Mouse (Mus musculus) embryonic facial prominence, embryonic 12.5 days (tissue): Measurements from ENCODE around the gene Vma21. TPM values are rescaled to one million over a fixed set of nuclear protein-coding genes. Genes with fewer than 3 reads are reported as not detected.

Experiments used
- ATAC-seq: fragments of 200-750 bp; cut with Nextera tagmentation; 2 replicates; pipeline ENCODE4 v1.8.0; 2017; ENCODE audit not compliant: insufficient number of reproducible peaks, insufficient read depth, low FRiP score, low TSS enrichment
- H3K27ac ChIP-seq: fragments of 300-500 bp; sonication (generic); 2 replicates; pipeline ENCODE4 v1.5.1; 2016; ENCODE audit warnings: mild to moderate bottlenecking
- H3K27me3 ChIP-seq: fragments of 300-500 bp; sonication (generic); 2 replicates; pipeline ENCODE4 v1.6.1; 2016; ENCODE audit warnings: mild to moderate bottlenecking, moderate library complexity
- H3K36me3 ChIP-seq: fragments of 300-500 bp; sonication (generic); 2 replicates; pipeline ENCODE4 v1.6.1; 2016; ENCODE audit warnings: mild to moderate bottlenecking
- H3K4me1 ChIP-seq: fragments of 300-500 bp; sonication (generic); 2 replicates; pipeline ENCODE4 v1.6.1; 2016
- H3K4me2 ChIP-seq: fragments of 300-500 bp; sonication (generic); replicated peaks from 2 replicates; pipeline ENCODE4 v1.6.1; 2016; ENCODE audit warnings: mild to moderate bottlenecking, moderate library complexity
- H3K4me3 ChIP-seq: fragments of 300-500 bp; sonication (generic); 2 replicates; pipeline ENCODE4 v1.5.1; 2016; ENCODE audit warnings: mild to moderate bottlenecking
- H3K9ac ChIP-seq: fragments of 300-500 bp; sonication (generic); 2 replicates; pipeline ENCODE4 v1.6.1; 2016; ENCODE audit warnings: mild to moderate bottlenecking, moderate library complexity
- H3K9me3 ChIP-seq: fragments of 300-500 bp; sonication (generic); 2 replicates; pipeline ENCODE4 v1.6.1; 2016; ENCODE audit warnings: mild to moderate bottlenecking, moderate library complexity
- WGBS: fragments of 180-500 bp; shearing (Covaris S2); methylation state at CpG from one replicate; pipeline ENCODE4 v1.1.7; 2016; 5-methylcytosine and 5-hydroxymethylcytosine counted together
- polyA plus RNA-seq: library from polyadenylated mRNA; unstranded; fragments of >200 nt; fragmentation: Nextera tagmentation; extraction: Ambion mirVana; gene quantifications from 2 replicates; pipeline ENCODE4 v1.2.1, GENCODE M21; 2016

Gene Vma21
- 44.7 and 46.9 TPM in 2 replicates for polyA plus RNA-seq

DNA sequence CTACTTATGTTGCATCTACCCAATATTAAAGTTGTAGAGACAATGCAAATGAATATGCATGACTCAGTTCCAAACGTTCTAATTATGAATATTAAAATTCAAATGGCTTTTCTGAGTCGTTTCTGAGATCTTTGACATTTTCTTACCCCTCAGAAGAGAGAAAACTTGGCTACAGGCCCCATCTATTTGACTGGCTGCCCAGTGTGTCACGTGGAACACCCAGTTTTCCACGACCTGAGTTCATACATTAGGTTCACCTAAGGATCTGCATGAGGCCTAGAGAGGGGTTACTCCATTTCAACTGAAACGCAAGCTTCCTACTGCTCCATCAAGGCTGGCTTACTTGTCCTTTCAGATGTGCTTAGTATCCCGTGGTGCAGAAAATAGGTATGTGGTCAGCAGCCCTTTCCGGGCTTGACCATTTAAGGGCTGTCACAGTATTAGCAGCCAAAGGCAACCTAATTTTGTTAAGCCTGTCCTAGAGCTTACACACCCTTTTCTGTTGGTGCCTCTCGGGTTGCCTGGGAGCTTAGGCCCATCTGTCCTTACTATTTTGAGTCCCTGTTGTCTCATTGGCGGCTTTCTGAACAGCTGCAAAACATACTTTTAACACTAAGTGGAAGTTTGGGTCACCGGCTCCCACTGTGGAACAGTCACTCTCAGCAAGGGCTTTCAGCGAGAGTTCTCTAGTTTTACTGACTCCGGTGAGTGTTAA, at the start of gene Vma21:
Vma21 (plus strand) TSS at position 294 of the 715 bp plus-strand sequence.
- peak within 1 kb of the TSS; percentile 66 for H3K4me3 ChIP-seq
- peak within 1 kb of the TSS; percentile 75 for H3K9ac ChIP-seq
- no peaks in the 10 kb centered on the region for H3K9me3 ChIP-seq
- peak within 1 kb of the TSS; percentile 73 for H3K27ac ChIP-seq
- no peaks in the 10 kb centered on the region for H3K36me3 ChIP-seq
- 36% methylated on average over 12 of the region's 12 CpGs for WGBS
- H3K4me2 ChIP-seq = peak within 1 kb of the TSS; percentile 44
- no peaks in the 10 kb centered on the region for H3K4me1 ChIP-seq
- H3K27me3 ChIP-seq = 0 out of 2 replicates have a peak, but pooled peaks cover 3% of the 10 kb centered on the region
- no peak for ATAC-seq

GRCm38 (mm10) chrX:71767909-71768308, 47.8 kb upstream of the Vma21 start:
- Histone ChIP-seq H3K9ac (no peak overlapping the region), H3K4me1 (no peaks in the 10 kb centered on the region), H3K36me3 (no peaks in the 10 kb centered on the region), H3K27ac (no peak overlapping the region), H3K27me3 (no peaks in the 10 kb centered on the region), H3K4me3 (no peak overlapping the region), H3K4me2 (no peak overlapping the region), H3K9me3 (no peaks in the 10 kb centered on the region)
- 71% methylated on average over 1 of the region's 1 CpGs for WGBS
- no peak for ATAC-seq

DNA sequence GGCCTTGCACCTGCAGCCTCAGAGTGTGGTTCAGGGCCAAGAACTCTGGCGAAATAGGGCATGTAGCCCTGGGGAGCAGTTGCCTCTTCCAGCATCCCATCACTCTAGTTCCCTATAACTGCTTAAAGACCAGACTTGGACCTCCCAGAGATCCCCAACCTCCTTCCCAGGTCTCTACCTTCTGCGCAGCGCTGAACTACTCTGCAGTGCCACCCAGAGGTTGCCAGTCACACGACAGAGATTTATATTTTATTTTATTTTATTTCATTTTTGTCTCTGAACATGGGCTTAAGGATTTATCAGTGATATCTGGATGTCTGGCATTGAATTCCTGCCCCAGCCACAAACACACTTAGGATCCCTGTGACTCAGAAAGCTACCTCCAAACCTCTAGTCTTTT, 24.6 kb upstream of the Vma21 start:
- H3K4me2 ChIP-seq = no peak overlapping the region
- whole genome bisulfite sequencing = 16% methylated on average over 4 of the region's 4 CpGs
- no peaks in the 10 kb centered on the region for H3K27me3 ChIP-seq
- H3K27ac ChIP-seq = no peak overlapping the region
- no peak overlapping the region for H3K9ac ChIP-seq
- no peak overlapping the region for H3K4me3 ChIP-seq
- H3K4me1 ChIP-seq = no peaks in the 10 kb centered on the region
- H3K9me3 ChIP-seq = no peaks in the 10 kb centered on the region
- H3K36me3 ChIP-seq = no peaks in the 10 kb centered on the region
- ATAC-seq = no peak

GRCm38 (mm10) chrX:71797766-71798165, 18.0 kb upstream of the Vma21 start:
- Histone ChIP-seq H3K4me3 (no peak overlapping the region), H3K4me2 (no peak overlapping the region), H3K9ac (no peak overlapping the region), H3K27ac (no peak overlapping the region), H3K9me3 (no peaks in the 10 kb centered on the region), H3K4me1 (no peaks in the 10 kb centered on the region), H3K27me3 (no peaks in the 10 kb centered on the region), H3K36me3 (no peaks in the 10 kb centered on the region)
- ATAC-seq = no peak
- WGBS = 54% methylated on average over 7 of the region's 7 CpGs

DNA sequence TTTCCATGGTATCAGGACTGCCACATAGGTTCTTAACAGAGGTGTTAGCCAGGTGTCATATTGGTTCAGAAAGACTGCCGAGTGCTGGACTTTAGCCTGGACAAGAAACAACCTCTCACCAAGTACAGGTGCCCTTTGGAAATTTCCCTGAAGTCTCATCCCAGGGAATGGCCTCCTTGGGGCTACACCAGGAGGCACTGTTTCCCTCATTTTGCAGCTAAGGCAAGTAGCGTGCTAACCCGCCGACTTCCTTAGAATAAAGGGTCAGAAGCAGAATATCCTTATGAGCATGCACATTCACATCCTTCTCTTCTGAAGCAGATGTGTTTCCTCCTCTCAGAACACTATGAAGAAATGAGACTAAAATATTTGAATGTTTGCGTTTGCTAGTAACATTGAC, 16.8 kb upstream of the Vma21 start:
- WGBS = 68% methylated on average over 5 of the region's 5 CpGs
- H3K27me3 ChIP-seq = no peaks in the 10 kb centered on the region
- no peaks in the 10 kb centered on the region for H3K36me3 ChIP-seq
- no peak for ATAC-seq
- no peak overlapping the region for H3K4me2 ChIP-seq
- no peak overlapping the region for H3K9ac ChIP-seq
- no peaks in the 10 kb centered on the region for H3K9me3 ChIP-seq
- no peak overlapping the region for H3K27ac ChIP-seq
- no peaks in the 10 kb centered on the region for H3K4me1 ChIP-seq
- H3K4me3 ChIP-seq = no peak overlapping the region

- no peak for ATAC-seq
These were observed 3.5 kb upstream of the Vma21 start for GRCm38 (mm10) chrX:71811966-71812835.

DNA sequence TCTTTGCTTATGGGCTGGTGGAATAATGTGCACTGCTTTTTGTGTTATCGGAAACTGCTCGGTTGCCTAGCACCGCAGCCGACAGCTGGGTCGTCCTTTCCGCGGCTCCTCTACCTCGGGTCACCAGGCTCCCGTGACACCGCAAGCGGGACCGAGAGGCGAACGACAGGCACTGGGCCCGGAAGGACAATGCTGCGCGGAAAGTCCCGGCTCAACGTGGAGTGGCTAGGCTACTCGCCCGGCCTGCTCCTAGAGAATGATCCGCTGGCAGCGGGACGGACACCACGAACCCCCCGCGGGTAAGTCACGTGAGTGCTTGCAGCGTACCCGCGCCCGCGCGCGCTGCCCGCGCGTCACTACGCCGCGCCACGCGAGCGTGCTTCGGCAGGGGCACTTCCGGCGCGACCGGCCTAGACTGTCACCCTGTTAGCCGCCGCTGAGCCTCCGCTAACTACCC, 705 bp downstream of the Vma21 start:
- no peaks in the 10 kb centered on the region for H3K4me1 ChIP-seq
- no peaks in the 10 kb centered on the region for H3K9me3 ChIP-seq
- peak overlapping the region; percentile 75 for H3K9ac ChIP-seq
- H3K27ac ChIP-seq = peak overlapping the region; percentile 73
- H3K27me3 ChIP-seq = 0 out of 2 replicates have a peak, but pooled peaks cover 3% of the 10 kb centered on the region
- peak overlapping the region; percentile 44 for H3K4me2 ChIP-seq
- ATAC-seq = peak; percentile 92
- H3K4me3 ChIP-seq = peak overlapping the region; percentile 66
- 23% methylated on average over 52 of the region's 52 CpGs for WGBS
- H3K36me3 ChIP-seq = no peaks in the 10 kb centered on the region

More at GRCm38 (mm10) chrX:71811966-71812835, 3.5 kb upstream of the Vma21 start:
- Histone ChIP-seq H3K36me3 (no peaks in the 10 kb centered on the region), H3K4me1 (no peaks in the 10 kb centered on the region), H3K27me3 (0 out of 2 replicates have a peak, but pooled peaks cover 3% of the 10 kb centered on the region), H3K9ac (no peak overlapping the region), H3K27ac (no peak overlapping the region), H3K9me3 (no peaks in the 10 kb centered on the region), H3K4me2 (no peak overlapping the region), H3K4me3 (no peak overlapping the region)
- 33% methylated on average over 5 of the region's 5 CpGs for WGBS

DNA sequence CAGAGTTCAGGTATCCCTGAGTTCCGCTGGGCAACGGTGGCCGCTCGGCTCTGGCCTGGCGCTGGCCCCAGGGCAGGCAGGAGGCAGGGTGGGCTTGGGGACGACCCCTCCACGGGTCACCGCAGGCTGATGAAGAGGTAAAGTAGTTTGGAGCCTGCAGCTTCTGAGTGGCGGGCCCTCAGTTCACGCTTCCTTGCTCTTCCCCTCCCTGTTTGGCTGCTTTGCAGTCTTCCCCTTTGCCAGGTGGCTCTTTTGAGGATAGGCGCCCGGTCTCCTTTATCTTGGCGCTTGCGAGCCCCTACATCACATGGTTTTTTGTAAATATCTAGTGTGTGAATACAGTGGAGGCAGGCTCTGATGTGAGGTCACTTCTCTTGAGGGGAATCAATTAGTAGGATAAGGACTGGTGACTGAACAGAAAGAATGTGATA, 1.2 kb downstream of the Vma21 start:
- Histone ChIP-seq H3K27ac (peak overlapping the region; percentile 73), H3K4me3 (peak overlapping the region; percentile 66), H3K4me2 (peak overlapping the region; percentile 44), H3K9ac (peak overlapping the region; percentile 75), H3K27me3 (0 out of 2 replicates have a peak, but pooled peaks cover 3% of the 10 kb centered on the region), H3K4me1 (no peaks in the 10 kb centered on the region), H3K9me3 (no peaks in the 10 kb centered on the region), H3K36me3 (no peaks in the 10 kb centered on the region)
- 20% methylated on average over 13 of the region's 14 CpGs for WGBS
- ATAC-seq = peak; percentile 62; the same call in 1 of the 2 replicates

DNA sequence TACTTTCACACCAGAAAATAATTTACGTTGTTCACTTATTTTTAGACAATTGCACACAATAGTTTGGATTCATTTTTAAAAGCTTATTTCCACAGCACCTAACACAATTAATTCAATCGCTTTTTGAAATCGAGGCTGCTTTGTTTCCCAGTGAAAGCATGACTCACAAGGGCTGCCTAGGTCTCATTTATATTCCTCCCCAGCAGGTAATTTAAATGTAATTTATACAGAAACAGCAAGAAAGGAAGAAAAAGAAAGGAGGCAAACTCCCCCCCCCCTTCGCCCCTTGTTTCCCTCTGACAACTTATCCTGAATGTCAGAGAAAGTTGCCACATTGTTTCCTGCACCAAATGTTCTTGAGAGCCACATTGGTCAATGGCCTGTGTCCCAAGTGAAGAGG, 23.2 kb downstream of the Vma21 start:
- WGBS = 73% methylated on average over 4 of the region's 4 CpGs
- H3K27me3 ChIP-seq = no peaks in the 10 kb centered on the region
- no peak for ATAC-seq
- H3K4me1 ChIP-seq = no peaks in the 10 kb centered on the region
- no peaks in the 10 kb centered on the region for H3K36me3 ChIP-seq
- no peak overlapping the region for H3K27ac ChIP-seq
- H3K9me3 ChIP-seq = no peaks in the 10 kb centered on the region
- no peak overlapping the region for H3K9ac ChIP-seq
- no peak overlapping the region for H3K4me3 ChIP-seq
- no peak overlapping the region for H3K4me2 ChIP-seq

DNA sequence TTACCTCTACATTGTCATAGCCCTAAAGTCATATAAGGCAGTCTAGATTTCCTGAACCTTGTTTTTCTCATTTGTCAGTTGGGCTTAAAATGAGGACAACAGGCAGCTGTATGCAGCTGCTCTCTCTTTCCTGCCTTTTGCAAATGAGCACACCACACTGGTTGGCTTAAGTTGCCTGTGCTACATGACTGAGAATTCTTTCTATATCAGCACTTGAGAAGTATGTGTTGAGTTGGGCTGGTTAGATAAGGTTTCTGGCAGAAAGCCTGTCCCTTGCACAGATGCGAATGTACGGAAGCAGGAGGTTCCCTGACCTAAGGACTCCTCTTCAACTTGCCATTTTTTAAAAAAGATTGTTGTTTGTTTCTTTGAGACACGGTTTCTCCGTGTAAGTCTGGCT, 31.0 kb downstream of the Vma21 start:
- H3K36me3 ChIP-seq = no peaks in the 10 kb centered on the region
- no peak overlapping the region for H3K27ac ChIP-seq
- H3K9me3 ChIP-seq = no peaks in the 10 kb centered on the region
- no peaks in the 10 kb centered on the region for H3K4me1 ChIP-seq
- 90% methylated on average over 4 of the region's 4 CpGs for WGBS
- no peak overlapping the region for H3K9ac ChIP-seq
- ATAC-seq = no peak
- no peaks in the 10 kb centered on the region for H3K27me3 ChIP-seq
- H3K4me2 ChIP-seq = no peak overlapping the region
- H3K4me3 ChIP-seq = no peak overlapping the region

DNA sequence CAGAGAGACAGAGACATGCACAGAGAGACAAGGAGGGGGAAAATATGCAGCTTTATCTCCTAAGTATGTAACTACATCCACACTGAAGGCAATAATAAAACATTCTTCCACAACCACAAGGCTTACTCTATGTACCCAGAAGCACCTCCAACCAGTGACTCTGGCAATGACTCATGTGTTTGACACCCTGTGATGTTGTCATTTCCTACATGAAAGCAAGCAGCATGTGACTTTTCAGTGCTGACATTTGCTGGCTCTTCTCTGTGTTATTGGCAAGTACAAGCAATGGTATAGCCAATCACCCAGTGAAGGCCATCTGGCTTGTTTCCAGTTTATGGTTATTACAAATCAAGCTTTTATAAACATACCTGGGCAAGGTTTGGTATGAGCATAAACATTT, 38.1 kb downstream of the Vma21 start:
- ATAC-seq = no peak
- no peaks in the 10 kb centered on the region for H3K9me3 ChIP-seq
- no peak overlapping the region for H3K4me3 ChIP-seq
- H3K27ac ChIP-seq = no peak overlapping the region
- H3K4me2 ChIP-seq = no peak overlapping the region
- no peaks in the 10 kb centered on the region for H3K36me3 ChIP-seq
- H3K27me3 ChIP-seq = no peaks in the 10 kb centered on the region
- H3K4me1 ChIP-seq = no peaks in the 10 kb centered on the region
- H3K9ac ChIP-seq = no peak overlapping the region
